Mouse (Mus musculus): ENCODE measurements around the gene Klrb1c. TPM values are rescaled to one million over a fixed set of nuclear protein-coding genes. Genes with fewer than 3 reads are reported as not detected.
A peak's percentile ranks its signal among the peaks of the same experiment; 100 is the strongest.

The Klrb1c gene
- polyA plus RNA-seq (2015; fragmentation: Nextera tagmentation; extraction: Ambion mirVana), result 0.09 and 0.70 TPM in 2 replicates

DNA sequence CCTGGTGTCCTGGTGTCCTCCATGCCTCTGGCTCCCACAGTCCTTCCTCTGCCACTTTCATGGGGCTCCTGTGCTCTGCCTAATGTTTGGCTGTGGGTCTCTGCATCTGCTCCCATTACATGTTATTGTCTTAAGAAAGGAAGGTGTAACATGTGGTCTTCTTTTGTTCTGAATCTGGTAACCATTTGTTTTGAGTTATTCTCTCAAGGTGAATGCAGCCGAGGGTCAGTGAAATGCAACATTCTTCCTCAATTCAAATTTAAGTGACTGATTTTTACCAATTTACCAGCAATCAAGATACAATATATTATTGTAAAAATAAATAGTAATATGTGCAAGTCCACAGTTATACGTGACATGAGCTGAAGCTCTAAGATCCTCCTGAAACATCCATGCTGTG lies at the start of gene Klrb1c:
Gene Klrb1c, minus strand, starts transcription at position 101 of the 400 bp plus-strand sequence.
- H3K4me1 ChIP-seq, result no peaks in the 10 kb centered on the region
- H3K36me3 ChIP-seq, result no peaks in the 10 kb centered on the region
- 92% methylated on average over 2 of the region's 2 CpGs for WGBS
- no peaks in the 10 kb centered on the region for H3K27me3 ChIP-seq (replicated peaks)
- no peak within 1 kb of the TSS for H3K4me2 ChIP-seq
- no peak within 1 kb of the TSS for H3K4me3 ChIP-seq (replicated peaks)
- no peak for ATAC-seq (ENCODE audit: low FRiP score)
- no peak within 1 kb of the TSS for H3K27ac ChIP-seq (replicated peaks)
- no peak within 1 kb of the TSS for H3K9ac ChIP-seq (replicated peaks)
- H3K9me3 ChIP-seq (replicated peaks), result no peaks in the 10 kb centered on the region

DNA sequence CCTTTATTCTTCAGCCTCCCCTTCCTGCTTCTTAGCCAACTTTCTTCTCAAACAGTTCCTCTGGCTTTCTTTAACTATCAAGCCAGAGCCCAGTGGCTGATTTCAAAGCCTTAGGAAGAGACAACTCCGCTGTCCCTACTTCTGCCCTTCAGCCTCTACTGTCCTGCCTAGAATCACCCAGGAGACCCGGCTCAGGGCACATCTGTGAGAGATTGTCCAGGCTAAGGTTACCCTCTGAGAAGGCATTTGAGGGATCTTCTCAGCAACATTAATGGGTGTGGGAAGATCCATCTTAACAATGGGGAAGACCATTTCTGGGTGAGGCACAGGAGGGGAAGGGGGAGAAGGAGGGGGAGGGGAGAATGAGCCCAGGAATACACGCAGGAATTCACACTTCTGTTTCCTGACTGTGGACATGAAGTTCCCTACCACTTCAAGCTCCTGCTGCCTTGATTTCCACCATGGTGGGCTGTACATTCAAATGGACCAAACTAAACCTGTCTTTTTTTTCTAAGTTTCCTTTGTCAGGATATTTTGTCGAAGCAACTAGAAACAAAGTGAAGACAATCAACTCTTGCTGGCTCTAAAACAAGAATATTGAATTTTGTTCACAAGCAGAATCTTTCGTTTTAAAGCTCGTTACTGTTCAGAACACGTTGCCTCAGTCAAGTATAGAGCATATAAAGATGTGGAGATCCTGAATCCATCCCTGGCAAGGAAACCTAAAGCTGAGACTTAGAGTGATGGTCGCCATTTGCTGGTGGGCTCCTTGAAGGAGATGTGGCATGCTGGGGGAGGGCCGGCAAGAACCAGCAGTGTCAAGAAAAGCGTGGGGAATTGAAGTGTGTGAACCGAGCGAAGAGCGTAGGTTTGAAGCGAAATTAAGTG lies 48.7 kb upstream of the Klrb1c start:
- H3K36me3 ChIP-seq, result no peaks in the 10 kb centered on the region
- H3K4me2 ChIP-seq, result peak overlapping the region; percentile 70
- peak; percentile 40 for ATAC-seq (ENCODE audit: low FRiP score)
- peak overlapping the region; percentile 77 for H3K4me3 ChIP-seq (replicated peaks)
- peaks cover 24% of the 10 kb centered on the region for H3K4me1 ChIP-seq
- H3K27me3 ChIP-seq (replicated peaks), result no peaks in the 10 kb centered on the region
- H3K9me3 ChIP-seq (replicated peaks), result no peaks in the 10 kb centered on the region
- H3K27ac ChIP-seq (replicated peaks), result peak overlapping the region; percentile 93
- WGBS, result 3% methylated on average over 14 of the region's 14 CpGs
- H3K9ac ChIP-seq (replicated peaks), result peak overlapping the region; percentile 43

DNA sequence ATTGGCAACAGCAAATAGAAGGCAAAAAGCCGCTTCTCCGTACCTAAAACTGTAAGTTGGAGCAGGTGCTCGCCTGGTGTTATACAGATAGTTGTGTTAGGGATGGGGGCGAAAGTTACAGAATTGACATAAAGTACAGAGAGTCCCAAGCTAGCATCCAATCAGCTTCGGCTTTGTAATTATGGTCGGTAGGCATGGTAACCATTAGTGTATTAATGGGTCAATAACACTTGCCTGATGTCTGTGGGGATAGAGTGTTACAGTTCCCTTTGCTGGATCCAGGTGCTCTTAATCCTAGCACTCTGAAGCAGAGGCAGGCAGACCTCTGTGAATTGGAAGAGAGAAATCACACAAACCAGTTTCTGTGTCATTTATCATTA lies 47.9 kb upstream of the Klrb1c start:
- WGBS, result 86% methylated on average over 6 of the region's 6 CpGs
- no peak for ATAC-seq (ENCODE audit: low FRiP score)
- H3K9ac ChIP-seq (replicated peaks), result no peak overlapping the region

DNA sequence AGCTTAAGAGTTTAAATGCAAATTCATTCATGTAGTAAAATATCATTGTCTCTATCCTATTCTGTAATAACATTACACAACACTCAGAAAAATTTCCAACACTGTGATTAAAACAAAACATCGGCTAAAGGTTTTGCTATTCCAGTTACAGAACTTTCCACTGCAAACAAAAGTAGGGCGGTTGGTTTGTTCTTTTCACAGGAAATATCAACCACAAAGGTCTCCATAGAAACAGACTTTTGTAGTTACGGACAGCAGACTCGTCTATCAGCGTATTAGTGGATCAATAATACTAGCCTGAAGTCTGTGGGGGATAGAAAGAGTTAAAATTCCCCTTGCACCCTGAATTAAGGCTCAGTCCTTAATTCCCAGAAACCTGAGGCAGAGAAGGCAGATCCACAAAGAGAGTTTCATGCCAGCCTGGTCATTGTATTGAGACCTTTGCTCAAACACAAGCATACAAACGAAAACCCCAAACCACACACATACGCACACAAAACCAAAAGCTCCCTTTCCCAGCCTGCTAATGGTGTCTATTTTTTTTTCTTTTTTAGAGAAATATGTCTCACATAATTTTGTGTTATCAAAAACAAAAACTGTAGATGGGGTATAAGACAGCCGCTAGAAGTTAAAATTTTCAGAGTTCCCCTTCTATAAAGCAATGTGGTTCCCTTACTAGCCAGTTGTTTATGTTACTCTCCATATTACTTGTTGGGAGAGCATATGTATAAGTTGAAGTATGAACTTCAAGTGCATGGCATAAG lies 47.4 kb upstream of the Klrb1c start:
- 79% methylated on average over 8 of the region's 8 CpGs for WGBS
- peak overlapping the region; percentile 70; the same call in 1 of the 2 replicates for H3K4me2 ChIP-seq
- no peak overlapping the region for H3K27ac ChIP-seq (replicated peaks)
- no peak overlapping the region for H3K9ac ChIP-seq (replicated peaks)
- ATAC-seq (ENCODE audit: low FRiP score), result no peak
- H3K4me1 ChIP-seq, result peaks cover 16% of the 10 kb centered on the region
- no peaks in the 10 kb centered on the region for H3K9me3 ChIP-seq (replicated peaks)
- H3K4me3 ChIP-seq (replicated peaks), result no peak overlapping the region
- H3K36me3 ChIP-seq, result no peaks in the 10 kb centered on the region
- no peaks in the 10 kb centered on the region for H3K27me3 ChIP-seq (replicated peaks)

More for the DNA sequence above, 47.9 kb upstream of the Klrb1c start:
- Histone ChIP-seq H3K27me3 (replicated peaks) (no peaks in the 10 kb centered on the region), H3K4me1 (peaks cover 22% of the 10 kb centered on the region), H3K4me3 (replicated peaks) (peak overlapping the region; percentile 77), H3K36me3 (no peaks in the 10 kb centered on the region), H3K9me3 (replicated peaks) (no peaks in the 10 kb centered on the region), H3K4me2 (peak overlapping the region; percentile 70), H3K27ac (replicated peaks) (peak overlapping the region; percentile 93)

DNA sequence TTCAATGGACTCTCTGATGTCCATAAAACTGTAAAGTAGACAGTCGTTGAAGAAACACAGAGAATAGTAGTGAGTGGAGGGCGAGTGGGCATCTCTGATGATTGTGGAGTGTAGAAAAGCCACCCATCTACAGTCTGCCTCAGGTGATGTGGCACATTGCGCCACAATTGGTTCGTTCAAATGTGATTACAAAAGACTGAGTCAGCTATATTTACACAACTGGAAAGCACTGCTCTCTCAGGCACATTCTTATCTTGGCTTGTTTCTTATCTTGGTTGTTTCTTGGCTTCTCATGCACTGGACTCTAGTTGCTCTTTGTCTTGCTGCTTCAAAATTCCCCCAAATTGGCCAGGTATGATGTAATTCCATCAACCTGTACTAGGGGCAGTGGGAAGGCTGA lies 46.6 kb upstream of the Klrb1c start:
- WGBS, result 84% methylated on average over 4 of the region's 4 CpGs
- no peaks in the 10 kb centered on the region for H3K36me3 ChIP-seq
- no peak overlapping the region for H3K4me2 ChIP-seq
- no peaks in the 10 kb centered on the region for H3K9me3 ChIP-seq (replicated peaks)
- ATAC-seq (ENCODE audit: low FRiP score), result no peak
- H3K9ac ChIP-seq (replicated peaks), result no peak overlapping the region
- H3K27me3 ChIP-seq (replicated peaks), result no peaks in the 10 kb centered on the region
- peaks cover 16% of the 10 kb centered on the region for H3K4me1 ChIP-seq
- no peak overlapping the region for H3K4me3 ChIP-seq (replicated peaks)
- no peak overlapping the region for H3K27ac ChIP-seq (replicated peaks)

DNA sequence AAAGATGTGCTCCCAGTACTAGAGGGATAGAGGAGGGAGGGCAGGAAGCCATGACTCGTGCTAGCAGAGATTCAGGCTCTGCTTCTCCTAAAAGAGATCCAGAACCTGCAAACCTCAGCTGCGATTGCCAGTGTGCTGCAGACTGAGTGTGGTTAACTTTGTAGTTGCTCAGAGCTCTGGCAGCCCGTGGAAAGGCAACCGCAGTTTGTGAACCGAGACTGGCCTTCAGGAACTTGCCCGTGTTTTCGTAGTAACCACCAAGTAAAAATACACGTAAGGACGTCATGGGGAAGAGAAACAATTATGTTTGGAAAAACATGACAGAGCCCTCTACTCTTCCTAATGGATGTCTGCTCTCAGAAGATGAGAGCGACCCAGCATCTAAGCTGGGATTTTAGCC lies 44.0 kb upstream of the Klrb1c start:
- Histone ChIP-seq H3K9ac (replicated peaks) (no peak overlapping the region), H3K27ac (replicated peaks) (no peak overlapping the region), H3K4me3 (replicated peaks) (no peak overlapping the region), H3K9me3 (replicated peaks) (no peaks in the 10 kb centered on the region), H3K4me1 (0 out of 2 replicates have a peak, but pooled peaks cover 9% of the 10 kb centered on the region), H3K4me2 (no peak overlapping the region), H3K27me3 (replicated peaks) (no peaks in the 10 kb centered on the region), H3K36me3 (no peaks in the 10 kb centered on the region)
- 85% methylated on average over 10 of the region's 10 CpGs for WGBS
- no peak for ATAC-seq (ENCODE audit: low FRiP score)

DNA sequence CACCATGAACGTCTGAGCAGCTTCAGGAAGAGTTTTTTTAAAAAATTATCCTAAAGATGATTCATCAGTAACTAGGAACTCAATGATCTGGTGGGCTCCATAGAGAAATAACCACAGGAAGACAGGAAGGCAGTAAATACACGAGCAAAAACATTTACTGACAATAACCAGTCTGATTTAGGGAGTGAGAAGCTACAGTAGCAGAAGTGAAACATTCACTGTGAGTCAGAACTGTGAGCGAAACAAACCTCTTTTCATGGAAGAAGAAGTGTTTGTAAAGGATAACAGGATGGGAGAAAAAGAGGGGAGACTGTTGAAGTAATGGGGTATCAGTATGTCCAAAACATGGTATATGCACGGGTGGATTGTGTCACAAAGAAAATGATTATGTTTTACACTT lies 40.8 kb upstream of the Klrb1c start:
- no peak for ATAC-seq (ENCODE audit: low FRiP score)
- Histone ChIP-seq H3K4me3 (replicated peaks) (no peak overlapping the region), H3K27ac (replicated peaks) (no peak overlapping the region), H3K9me3 (replicated peaks) (no peaks in the 10 kb centered on the region), H3K4me2 (no peak overlapping the region), H3K36me3 (no peaks in the 10 kb centered on the region), H3K27me3 (replicated peaks) (no peaks in the 10 kb centered on the region), H3K9ac (replicated peaks) (no peak overlapping the region), H3K4me1 (no peaks in the 10 kb centered on the region)
- WGBS, result 65% methylated on average over 4 of the region's 4 CpGs

DNA sequence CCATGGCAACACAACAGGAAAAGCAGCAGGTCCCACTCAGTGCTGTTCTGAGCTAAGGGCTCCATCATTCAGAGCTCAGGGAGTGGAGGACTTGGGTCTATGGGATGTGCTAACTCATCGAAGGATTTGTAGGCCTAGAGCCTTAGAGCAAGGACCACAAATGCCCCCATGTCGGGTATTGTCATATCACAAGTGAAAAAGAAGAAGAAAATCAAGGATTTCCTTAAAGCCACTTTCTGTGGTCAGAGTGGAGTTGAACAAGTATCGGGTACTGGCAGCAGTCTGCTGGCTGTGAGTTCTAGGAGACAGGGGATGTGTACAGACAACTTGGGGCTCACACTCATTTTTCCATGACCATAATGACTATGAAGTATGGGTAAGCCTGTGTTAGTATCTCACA lies 37.8 kb upstream of the Klrb1c start:
- H3K36me3 ChIP-seq, result no peaks in the 10 kb centered on the region
- H3K9ac ChIP-seq (replicated peaks), result no peak overlapping the region
- WGBS, result 86% methylated on average over 3 of the region's 3 CpGs
- H3K4me3 ChIP-seq (replicated peaks), result no peak overlapping the region
- no peaks in the 10 kb centered on the region for H3K27me3 ChIP-seq (replicated peaks)
- no peak for ATAC-seq (ENCODE audit: low FRiP score)
- no peak overlapping the region for H3K27ac ChIP-seq (replicated peaks)
- H3K9me3 ChIP-seq (replicated peaks), result no peaks in the 10 kb centered on the region
- H3K4me1 ChIP-seq, result no peaks in the 10 kb centered on the region
- no peak overlapping the region for H3K4me2 ChIP-seq

DNA sequence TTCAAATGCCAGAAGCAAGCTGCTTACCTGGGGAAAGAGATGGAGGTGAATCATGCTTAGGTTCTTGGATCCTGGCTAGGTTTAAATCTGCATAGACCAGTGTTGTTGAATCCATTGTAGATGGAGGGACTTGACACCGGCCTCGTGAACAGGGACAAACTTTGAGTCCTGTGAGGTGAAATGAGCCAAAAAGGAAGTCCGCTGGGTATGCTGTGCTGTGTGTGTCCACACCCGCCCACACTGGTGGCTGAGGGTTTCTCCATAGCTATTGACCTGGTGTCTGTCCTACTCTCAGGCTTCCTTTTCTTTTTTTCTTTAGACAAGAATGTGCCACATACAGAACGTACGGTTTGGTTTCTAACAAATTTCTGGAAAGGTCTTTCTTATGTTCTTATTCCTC lies 37.1 kb upstream of the Klrb1c start, which contains the start of the genes Gm44511 and Klrb1b:
Gene Gm44511, minus strand, starts transcription at position 184 of the 400 bp plus-strand sequence.
Gene Klrb1b, minus strand, starts transcription at position 200 of the 400 bp plus-strand sequence.
- no peak for ATAC-seq (ENCODE audit: low FRiP score)
- Histone ChIP-seq H3K4me3 (replicated peaks) (no peak within 1 kb of the TSS), H3K27me3 (replicated peaks) (no peaks in the 10 kb centered on the region), H3K9me3 (replicated peaks) (no peaks in the 10 kb centered on the region), H3K36me3 (no peaks in the 10 kb centered on the region), H3K27ac (replicated peaks) (no peak within 1 kb of the TSS), H3K9ac (replicated peaks) (no peak within 1 kb of the TSS), H3K4me2 (no peak within 1 kb of the TSS), H3K4me1 (no peaks in the 10 kb centered on the region)
- 94% methylated on average over 6 of the region's 6 CpGs for WGBS

DNA sequence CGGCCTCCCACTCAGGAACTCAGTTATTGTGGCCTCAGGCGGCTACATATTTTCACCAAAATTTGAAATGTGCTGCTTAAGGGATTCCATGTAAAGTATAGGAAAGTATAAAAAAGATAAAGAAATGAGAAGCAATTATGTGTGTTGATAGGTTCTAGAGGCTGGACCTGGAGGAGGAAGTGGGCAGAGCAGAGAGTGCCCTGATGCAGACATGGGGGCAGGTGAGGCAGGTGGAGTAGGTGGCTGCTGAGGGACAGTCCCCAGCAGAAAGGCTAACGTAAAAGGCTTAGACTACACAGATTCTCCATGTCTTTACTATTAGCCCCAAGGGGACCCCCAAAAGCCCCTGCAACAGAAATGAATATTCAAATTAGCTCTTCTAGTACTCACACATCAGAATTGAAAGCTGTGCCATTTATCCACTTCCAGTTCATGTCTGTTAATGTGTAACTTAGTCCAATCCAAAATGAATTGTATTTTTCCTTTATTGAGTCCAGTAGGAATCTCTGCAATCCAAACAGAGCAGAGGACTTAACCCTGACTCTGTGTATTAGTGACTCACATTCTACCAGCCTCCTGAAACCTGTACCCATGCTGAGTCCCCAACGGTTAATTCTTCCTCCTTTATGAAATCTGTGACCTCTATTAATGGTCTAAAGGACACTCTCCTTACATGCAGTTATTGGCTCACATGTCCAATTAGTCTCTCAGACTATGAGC lies 29.2 kb upstream of the Klrb1c start:
- no peak for ATAC-seq (ENCODE audit: low FRiP score)
- Histone ChIP-seq H3K9ac (replicated peaks) (no peak overlapping the region), H3K9me3 (replicated peaks) (no peaks in the 10 kb centered on the region), H3K4me1 (no peaks in the 10 kb centered on the region), H3K27ac (replicated peaks) (no peak overlapping the region), H3K36me3 (no peaks in the 10 kb centered on the region), H3K4me3 (replicated peaks) (no peak overlapping the region), H3K27me3 (replicated peaks) (no peaks in the 10 kb centered on the region), H3K4me2 (no peak overlapping the region)
- 68% methylated on average over 4 of the region's 4 CpGs for WGBS

DNA sequence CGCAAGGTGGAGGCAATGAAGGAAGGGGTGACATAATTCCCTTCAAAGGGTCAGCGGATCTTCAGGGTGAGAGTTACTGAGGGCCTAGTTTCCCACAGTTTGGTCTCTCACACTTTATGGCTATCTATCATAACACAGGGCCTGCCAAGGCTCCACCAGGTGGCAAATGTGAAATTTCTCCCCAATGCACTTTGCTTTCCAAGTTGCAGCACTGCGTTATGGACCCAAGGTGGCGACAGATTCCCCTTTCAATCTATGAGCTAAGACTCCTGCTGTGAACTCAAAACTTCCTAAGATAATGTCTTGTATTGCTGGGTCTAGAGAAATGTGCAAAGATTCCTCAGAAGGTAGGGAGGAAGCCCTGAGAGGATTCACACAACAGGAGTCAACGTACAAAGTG lies 19.5 kb upstream of the Klrb1c start:
- Histone ChIP-seq H3K9me3 (replicated peaks) (no peaks in the 10 kb centered on the region), H3K4me2 (no peak overlapping the region), H3K36me3 (no peaks in the 10 kb centered on the region), H3K4me1 (no peaks in the 10 kb centered on the region), H3K4me3 (replicated peaks) (no peak overlapping the region), H3K9ac (replicated peaks) (no peak overlapping the region), H3K27me3 (replicated peaks) (no peaks in the 10 kb centered on the region), H3K27ac (replicated peaks) (no peak overlapping the region)
- no peak for ATAC-seq (ENCODE audit: low FRiP score)
- WGBS, result 88% methylated on average over 5 of the region's 5 CpGs
